Mouse (Mus musculus) lung, postnatal 0 days (tissue): ENCODE measurements at regions not wholly inside any gene's neighbourhood (a gene's known extent, or its start where the extent isn't known, plus 50 kb on each side); places are given as distances from the start of the nearest gene placed in this dataset.
"Not testable (repeated sequence)": the region's sequence is repeated elsewhere in the genome, so short reads cannot be mapped to it uniquely, and the experiment has no call there.

Experiments used
- ATAC-seq: fragments of 200-750 bp; cut with Nextera tagmentation; 2 replicates; pipeline ENCODE4 v1.8.0; 2017; ENCODE audit warnings: moderate library complexity
- DNase-seq: peaks from one replicate; pipeline ENCODE4 v3.0.0-alpha.2; 2016; ENCODE audit warnings: low spot score
- H3K27ac ChIP-seq: fragments of 300-500 bp; sonication (generic); 2 replicates; pipeline ENCODE4 v1.5.1; 2014; ENCODE audit warnings: antibody characterized with exemption, mild to moderate bottlenecking, low read length, mixed read lengths
- H3K27me3 ChIP-seq: fragments of 300-500 bp; sonication (generic); replicated peaks from 2 replicates; pipeline ENCODE4 v1.6.1; 2014; ENCODE audit warnings: low read length, mixed read lengths; ENCODE audit not compliant: insufficient read depth
- H3K36me3 ChIP-seq: fragments of 300-500 bp; sonication (generic); 2 replicates; pipeline ENCODE4 v1.6.1; 2014; ENCODE audit warnings: low read length, mixed read lengths; ENCODE audit not compliant: insufficient read depth
- H3K4me1 ChIP-seq: fragments of 300-500 bp; sonication (generic); 2 replicates; pipeline ENCODE4 v1.6.1; 2014; ENCODE audit warnings: antibody characterized with exemption, low read depth, low read length, mixed read lengths; ENCODE audit not compliant: insufficient read depth
- H3K4me2 ChIP-seq: fragments of 300-500 bp; sonication (generic); replicated peaks from 2 replicates; pipeline ENCODE4 v1.6.1; 2014; ENCODE audit warnings: low read depth, mild to moderate bottlenecking, low read length, moderate library complexity, mixed read lengths
- H3K4me3 ChIP-seq: fragments of 300-500 bp; sonication (generic); 2 replicates; pipeline ENCODE4 v1.5.1; 2014; ENCODE audit warnings: low read depth, low read length
- H3K9ac ChIP-seq: fragments of 300-500 bp; sonication (generic); replicated peaks from 2 replicates; pipeline ENCODE4 v1.6.1; 2014; ENCODE audit warnings: low read depth, mild to moderate bottlenecking
- H3K9me3 ChIP-seq: fragments of 300-500 bp; sonication (generic); 2 replicates; pipeline ENCODE4 v1.6.1; 2016; ENCODE audit warnings: low read length, mixed read lengths
- CTCF ChIP-seq: IDR thresholded peaks from 2 replicates; pipeline ENCODE4 v1.5.1; 2016; ENCODE audit warnings: antibody characterized with exemption, mild to moderate bottlenecking
- EP300 ChIP-seq: IDR thresholded peaks from 2 replicates; pipeline ENCODE4 v1.6.1; 2016; ENCODE audit warnings: antibody characterized with exemption, mild to moderate bottlenecking, control low read depth
- WGBS: fragments of 180-500 bp; shearing (Covaris S2); extraction: QIAGEN DNeasy Blood & Tissue Kit; methylation state at CpG from one replicate; pipeline ENCODE4 v1.1.7; 2014; 5-methylcytosine and 5-hydroxymethylcytosine counted together

DNA sequence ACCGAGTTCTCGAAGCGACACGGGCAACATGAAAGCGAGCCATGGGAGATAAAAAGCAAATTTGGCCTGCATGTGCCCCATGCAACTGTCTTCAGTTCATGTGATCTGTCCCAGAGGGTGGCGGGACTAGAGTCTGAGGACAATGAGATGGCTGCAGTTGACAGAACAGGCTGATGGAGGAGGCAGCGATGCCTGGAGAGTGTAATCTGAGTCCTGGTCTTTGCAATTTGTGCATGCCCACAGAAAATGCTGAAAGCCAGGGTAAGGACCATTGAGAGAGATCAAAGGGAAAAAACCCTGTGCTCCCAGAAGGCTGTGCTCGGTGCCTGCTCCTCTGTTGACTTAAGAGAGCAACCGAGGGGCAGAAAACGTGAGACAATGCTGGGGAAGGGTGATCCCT is 624.8 kb upstream of the BB014433 start:
- 47% methylated on average over 10 of the region's 10 CpGs for WGBS
- Histone ChIP-seq H3K4me1 (no peaks in the 10 kb centered on the region), H3K36me3 (no peaks in the 10 kb centered on the region), H3K4me2 (no peak overlapping the region), H3K9me3 (no peaks in the 10 kb centered on the region), H3K27me3 (no peaks in the 10 kb centered on the region), H3K9ac (no peak overlapping the region), H3K4me3 (no peak overlapping the region), H3K27ac (no peak overlapping the region)
- TF ChIP-seq CTCF (no peak), EP300 (no peak)
- ATAC-seq (no peak), DNase-seq (no peak)

DNA sequence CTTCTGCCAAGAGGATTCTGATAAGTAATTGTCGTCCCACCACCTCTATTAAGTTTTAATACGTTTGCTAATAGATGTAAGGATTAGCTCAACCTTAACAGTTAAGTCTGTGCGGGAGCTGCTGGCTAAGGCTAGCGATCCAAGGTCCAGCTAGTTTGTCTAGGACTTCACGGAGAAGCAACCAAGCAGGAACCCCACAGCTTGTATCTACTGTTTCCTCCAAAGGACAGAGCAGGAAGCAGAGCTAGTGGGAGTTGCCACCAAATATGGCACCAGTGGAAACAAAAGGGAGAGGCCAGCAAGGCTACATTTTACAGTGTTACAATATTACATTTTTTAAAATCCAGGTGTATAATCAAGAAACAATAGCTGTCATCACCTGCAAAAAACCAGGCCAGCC is 624.4 kb upstream of the BB014433 start:
- no peaks in the 10 kb centered on the region for H3K9me3 ChIP-seq
- no peaks in the 10 kb centered on the region for H3K36me3 ChIP-seq
- no peak overlapping the region for H3K9ac ChIP-seq
- TF ChIP-seq CTCF = no peak
- TF ChIP-seq EP300 = no peak
- H3K4me2 ChIP-seq = no peak overlapping the region
- no peak overlapping the region for H3K4me3 ChIP-seq
- ATAC-seq = no peak
- H3K27ac ChIP-seq = no peak overlapping the region
- H3K4me1 ChIP-seq = no peaks in the 10 kb centered on the region
- H3K27me3 ChIP-seq = no peaks in the 10 kb centered on the region
- DNase-seq = no peak
- 77% methylated on average over 5 of the region's 5 CpGs for WGBS

DNA sequence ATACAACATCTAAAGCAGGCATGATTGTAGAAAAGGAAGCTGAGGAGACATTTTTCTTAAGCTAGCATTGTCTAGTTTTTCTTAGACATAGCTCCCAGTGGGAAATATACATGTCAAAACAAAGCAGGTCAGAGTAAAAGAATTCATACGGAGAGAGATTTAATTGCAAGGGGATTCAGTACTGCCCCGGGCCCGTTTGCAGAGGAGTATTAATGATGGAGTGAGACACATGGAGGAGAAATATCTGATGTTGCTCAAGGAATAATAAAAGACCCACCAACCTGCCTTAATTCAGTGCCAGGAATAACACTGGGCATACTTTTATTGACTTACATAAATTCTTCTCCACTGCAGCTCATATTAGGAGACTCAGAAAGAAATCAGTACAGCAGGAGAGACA is 623.6 kb upstream of the BB014433 start:
- 74% methylated on average over 3 of the region's 3 CpGs for WGBS
- Histone ChIP-seq H3K4me1 (no peaks in the 10 kb centered on the region), H3K9ac (no peak overlapping the region), H3K27me3 (no peaks in the 10 kb centered on the region), H3K36me3 (no peaks in the 10 kb centered on the region), H3K4me2 (no peak overlapping the region), H3K4me3 (no peak overlapping the region), H3K27ac (no peak overlapping the region), H3K9me3 (no peaks in the 10 kb centered on the region)
- ATAC-seq (no peak), DNase-seq (no peak)
- TF ChIP-seq CTCF (no peak), EP300 (no peak)

DNA sequence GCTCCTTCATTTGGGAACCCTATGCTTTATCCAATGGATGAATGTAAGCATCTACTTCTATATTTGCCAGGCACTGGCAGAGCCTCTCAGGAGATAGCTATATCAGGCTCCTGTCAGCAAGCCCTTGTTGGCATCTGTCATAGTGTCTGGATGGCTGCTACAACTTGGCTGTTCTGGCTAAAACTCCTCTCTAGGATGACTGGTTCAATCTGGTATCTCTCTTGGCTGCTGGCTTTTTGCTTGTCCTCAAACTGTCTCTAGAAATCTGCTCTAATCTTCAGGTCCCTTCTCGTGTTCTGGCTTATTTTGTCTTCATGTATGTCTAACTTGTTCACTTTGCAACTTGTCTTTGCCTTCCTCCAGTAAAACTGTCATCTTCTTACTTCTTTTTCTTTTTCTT is 614.7 kb upstream of the BB014433 start:
- no peak overlapping the region for H3K4me3 ChIP-seq
- H3K36me3 ChIP-seq = no peaks in the 10 kb centered on the region
- no peak overlapping the region for H3K27ac ChIP-seq
- WGBS = 9% methylated on average over 1 of the region's 1 CpGs
- DNase-seq (no peak), ATAC-seq (no peak)
- no peaks in the 10 kb centered on the region for H3K27me3 ChIP-seq
- H3K9ac ChIP-seq = no peak overlapping the region
- H3K4me1 ChIP-seq = no peaks in the 10 kb centered on the region
- H3K4me2 ChIP-seq = no peak overlapping the region
- no peaks in the 10 kb centered on the region for H3K9me3 ChIP-seq
- TF ChIP-seq EP300 (no peak), CTCF (no peak)

DNA sequence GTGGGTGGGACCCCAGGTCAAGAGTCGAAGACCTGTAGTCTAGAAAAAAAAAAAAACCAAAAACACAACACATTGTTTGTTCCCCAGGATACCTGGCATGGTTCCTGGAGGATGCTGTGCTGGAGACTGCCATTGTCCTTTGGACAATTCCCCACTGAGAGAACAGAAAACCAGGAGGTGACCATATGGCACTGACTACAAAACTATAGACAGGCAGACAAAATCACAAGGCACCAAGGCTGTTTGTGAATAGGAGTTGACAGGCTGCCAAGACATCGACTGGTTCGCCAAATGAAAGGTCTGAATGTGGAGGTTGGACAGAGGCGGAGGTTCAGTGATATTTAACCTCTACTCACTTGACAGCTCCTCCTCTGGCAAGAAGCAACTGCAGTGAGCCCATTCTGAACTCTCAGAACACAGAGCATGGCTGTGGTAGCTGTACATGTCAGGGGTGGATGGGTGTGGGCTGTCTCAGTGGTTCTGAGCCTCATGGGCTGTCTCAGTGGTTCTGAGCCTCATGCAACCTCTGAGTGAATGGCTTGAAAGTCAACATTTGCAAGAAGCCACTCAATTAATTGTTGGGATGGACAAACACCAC is 589.0 kb upstream of the BB014433 start:
- H3K4me1 ChIP-seq = no peaks in the 10 kb centered on the region
- no peaks in the 10 kb centered on the region for H3K27me3 ChIP-seq
- H3K4me3 ChIP-seq = no peak overlapping the region
- no peaks in the 10 kb centered on the region for H3K9me3 ChIP-seq
- ATAC-seq (no peak), DNase-seq (no peak)
- H3K9ac ChIP-seq = no peak overlapping the region
- H3K4me2 ChIP-seq = no peak overlapping the region
- 62% methylated on average over 4 of the region's 4 CpGs for WGBS
- no peak for TF ChIP-seq CTCF
- TF ChIP-seq EP300 = no peak
- no peak overlapping the region for H3K27ac ChIP-seq
- no peaks in the 10 kb centered on the region for H3K36me3 ChIP-seq

DNA sequence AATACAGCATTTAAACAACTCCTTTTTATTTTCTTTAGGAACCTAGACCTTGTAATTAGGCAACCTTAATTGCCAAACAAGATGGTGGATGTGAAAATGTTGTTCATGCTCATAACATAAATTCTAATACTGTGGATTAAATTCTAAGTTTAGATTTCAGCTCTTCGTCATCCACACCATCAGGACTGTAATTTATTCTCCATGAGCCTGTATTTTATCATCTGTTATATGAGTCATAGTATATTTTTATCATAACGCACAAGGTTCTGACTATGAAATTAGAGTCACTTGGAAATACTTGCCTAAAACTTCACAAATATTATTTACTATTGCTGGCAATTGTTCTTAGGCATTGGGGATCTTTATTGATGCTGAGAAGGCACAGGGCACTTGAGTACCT is 582.7 kb upstream of the BB014433 start:
- WGBS = 72% methylated on average over 2 of the region's 2 CpGs
- H3K9me3 ChIP-seq = no peaks in the 10 kb centered on the region
- no peak overlapping the region for H3K4me2 ChIP-seq
- no peaks in the 10 kb centered on the region for H3K36me3 ChIP-seq
- H3K9ac ChIP-seq = no peak overlapping the region
- H3K4me1 ChIP-seq = no peaks in the 10 kb centered on the region
- H3K27ac ChIP-seq = no peak overlapping the region
- DNase-seq (no peak), ATAC-seq (no peak)
- TF ChIP-seq CTCF = no peak
- no peak for TF ChIP-seq EP300
- H3K27me3 ChIP-seq = no peaks in the 10 kb centered on the region
- no peak overlapping the region for H3K4me3 ChIP-seq

DNA sequence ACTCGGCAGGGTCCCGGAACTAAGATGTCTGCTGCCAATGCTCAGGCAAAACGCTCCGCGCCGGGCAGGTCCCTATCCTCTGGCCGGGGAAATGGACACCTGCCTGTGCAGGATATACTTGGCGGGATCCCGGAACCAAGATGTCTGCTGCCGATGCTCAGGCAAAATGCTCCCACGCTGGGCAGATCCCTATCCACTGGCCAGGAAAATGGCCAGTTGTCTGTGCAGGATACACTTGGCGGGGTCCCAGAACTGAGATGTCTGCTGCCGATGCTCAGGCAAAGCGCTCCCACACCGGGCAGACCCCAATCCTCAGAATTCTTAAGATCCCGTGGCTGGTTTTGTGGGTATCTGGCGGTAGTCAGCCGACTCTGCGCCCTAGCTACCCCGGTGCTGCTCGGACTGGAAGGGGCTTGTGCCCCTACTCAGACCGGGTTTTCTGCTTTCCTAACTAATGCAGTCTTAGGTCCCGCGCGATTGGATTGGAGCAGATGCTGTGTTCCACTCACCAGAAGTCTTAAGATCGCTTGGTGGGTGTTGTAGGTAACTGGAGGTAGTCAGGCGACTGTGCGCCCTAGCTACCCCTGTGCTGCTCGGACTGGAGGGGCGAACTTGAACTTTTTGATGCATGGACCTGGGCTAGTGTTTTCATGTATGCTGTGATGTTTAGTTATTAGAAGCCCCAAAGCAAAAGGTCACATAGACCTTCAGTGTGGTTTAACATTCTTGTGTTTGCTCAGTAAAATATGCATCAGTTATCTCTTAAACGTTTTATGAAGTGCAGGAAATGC is 577.9 kb upstream of the BB014433 start:
- WGBS = 80% methylated on average over 31 of the region's 31 CpGs
- not testable (repeated sequence) for H3K36me3 ChIP-seq, DNase-seq, H3K27ac ChIP-seq, H3K4me3 ChIP-seq, H3K9ac ChIP-seq, H3K27me3 ChIP-seq, ATAC-seq, H3K4me1 ChIP-seq, H3K9me3 ChIP-seq, H3K4me2 ChIP-seq
